Mouse (Mus musculus) MEL (cell line): ENCODE data around the gene Shb.

ENCODE experiments used
- CHD2 ChIP-seq: IDR thresholded peaks from 2 replicates; pipeline ENCODE4 v1.6.1; 2011; ENCODE audit warnings: low read length, improper control_type of control experiment
- CTCF ChIP-seq, 3 experiments: IDR thresholded peaks in 2 of 3; conservative IDR thresholded peaks in 1 of 3; 2 replicates each; pipeline ENCODE4 v1.5.1; 2011 to 2012; ENCODE audit warnings: low read length in 3 of 3, low read depth in 2 of 3, mild to moderate bottlenecking in 2 of 3, improper control_type of control experiment in 1 of 3, inconsistent platforms in 1 of 3, mixed read lengths in 1 of 3, moderate library complexity in 1 of 3; ENCODE audit not compliant: control insufficient read depth in 1 of 3, insufficient read depth in 1 of 3, poor library complexity in 1 of 3, severe bottlenecking in 1 of 3
- MAFK ChIP-seq: IDR thresholded peaks from 2 replicates; pipeline ENCODE4 v1.6.1; 2011; ENCODE audit warnings: low read depth, mild to moderate bottlenecking, low read length, improper control_type of control experiment, borderline replicate concordance
- MAZ ChIP-seq: IDR thresholded peaks from 2 replicates; pipeline ENCODE4 v1.6.1; 2012; ENCODE audit warnings: low read depth, mild to moderate bottlenecking, inconsistent platforms, low read length, improper control_type of control experiment
- NELFE ChIP-seq: IDR thresholded peaks from 2 replicates; pipeline ENCODE4 v1.6.1; 2011; ENCODE audit warnings: low read depth, low read length, improper control_type of control experiment
- POLR2A ChIP-seq, 2 experiments: IDR thresholded peaks; 2 replicates each; pipeline ENCODE4 v1.6.1; 2011 to 2012; ENCODE audit warnings: low read length in 2 of 2, mild to moderate bottlenecking in 2 of 2, control low read depth in 1 of 2, improper control_type of control experiment in 1 of 2, low read depth in 1 of 2, moderate library complexity in 1 of 2; ENCODE audit not compliant: control insufficient read depth in 1 of 2, insufficient read depth in 1 of 2, poor library complexity in 1 of 2

GRCm38 (mm10) chr4:45464528-45464927 is 67.7 kb downstream of the Shb start:
- TF ChIP-seq MAZ (no peak), CTCF (IDR thresholded peaks at IDR 0.05 in 2 of 3, conservative IDR thresholded peaks at IDR 0.05 in 1 of 3; ENCODE audit: control insufficient read depth in 1 of 3, insufficient read depth in 1 of 3, low read depth in 2 of 3, low read length in 3 of 3, poor library complexity in 1 of 3, severe bottlenecking in 1 of 3) (no peak), CHD2 (no peak), NELFE (no peak), POLR2A (IDR thresholded peaks at IDR 0.05; ENCODE audit: control insufficient read depth in 1 of 2, insufficient read depth in 1 of 2, low read depth in 1 of 2, low read length in 2 of 2, poor library complexity in 1 of 2) (no peak), MAFK (no peak)
